Mouse (Mus musculus) midbrain, embryonic 13.5 days (tissue): ENCODE measurements around the gene Larp6. TPM values are rescaled to one million over a fixed set of nuclear protein-coding genes. Genes with fewer than 3 reads are reported as not detected.

Experiments used
- ATAC-seq: fragments of 200-750 bp; cut with Nextera tagmentation; 2 replicates; pipeline ENCODE4 v1.8.0; 2017; ENCODE audit warnings: mild to moderate bottlenecking, moderate TSS enrichment, moderate library complexity
- H3K27ac ChIP-seq: fragments of 300-500 bp; sonication (generic); 2 replicates; pipeline ENCODE4 v1.5.1; 2015; ENCODE audit warnings: inconsistent platforms, mild to moderate bottlenecking, moderate library complexity
- H3K27me3 ChIP-seq: fragments of 300-500 bp; sonication (generic); 2 replicates; pipeline ENCODE4 v1.6.1; 2015; ENCODE audit warnings: mild to moderate bottlenecking, inconsistent platforms
- H3K36me3 ChIP-seq: fragments of 300-500 bp; sonication (generic); 2 replicates; pipeline ENCODE4 v1.6.1; 2015; ENCODE audit warnings: mild to moderate bottlenecking, inconsistent platforms
- H3K4me1 ChIP-seq: fragments of 300-500 bp; sonication (generic); replicated peaks from 2 replicates; pipeline ENCODE4 v1.6.1; 2015; ENCODE audit warnings: inconsistent platforms
- H3K4me2 ChIP-seq: fragments of 300-500 bp; sonication (generic); replicated peaks from 2 replicates; pipeline ENCODE4 v1.6.1; 2015; ENCODE audit warnings: moderate library complexity, mild to moderate bottlenecking, inconsistent platforms
- H3K4me3 ChIP-seq: fragments of 300-500 bp; sonication (generic); replicated peaks from 2 replicates; pipeline ENCODE4 v1.5.1; 2015; ENCODE audit warnings: mild to moderate bottlenecking, inconsistent platforms
- H3K9ac ChIP-seq: fragments of 300-500 bp; sonication (generic); replicated peaks from 2 replicates; pipeline ENCODE4 v1.6.1; 2015; ENCODE audit warnings: mild to moderate bottlenecking, inconsistent platforms
- H3K9me3 ChIP-seq: fragments of 300-500 bp; sonication (generic); 2 replicates; pipeline ENCODE4 v1.6.1; 2016; ENCODE audit warnings: mild to moderate bottlenecking, inconsistent platforms
- WGBS: fragments of 180-500 bp; shearing (Covaris S2); methylation state at CpG from one replicate; pipeline ENCODE4 v1.1.7; 2015; 5-methylcytosine and 5-hydroxymethylcytosine counted together
- polyA plus RNA-seq: library from polyadenylated mRNA; unstranded; fragments of >200 nt; fragmentation: Nextera tagmentation; extraction: Ambion mirVana; gene quantifications from 2 replicates; pipeline ENCODE4 v1.2.1, GENCODE M21; 2015

Larp6 gene
- polyA plus RNA-seq, 1 experiment from 2014 or later, result 7.7 TPM

DNA sequence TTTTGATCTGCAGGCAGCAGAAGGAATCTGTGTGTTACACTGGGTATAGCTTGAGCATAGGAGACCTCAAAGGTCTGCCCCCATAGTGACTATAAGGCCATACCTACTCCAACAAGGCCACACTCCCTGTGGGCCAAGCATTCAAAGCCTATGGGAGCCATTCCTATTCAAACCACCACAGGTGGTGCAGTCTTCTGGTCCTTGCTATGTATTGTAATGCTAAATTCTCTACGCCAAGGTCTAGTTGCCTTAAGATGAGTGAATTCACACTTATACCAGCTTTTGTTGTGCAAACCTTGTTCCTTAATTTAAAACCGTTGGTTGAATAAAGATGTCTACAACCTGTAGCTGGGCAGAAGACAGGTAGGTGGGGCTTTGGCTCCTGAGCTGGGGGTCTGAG lies 35.4 kb downstream of the Larp6 start:
- WGBS, result 64% methylated on average over 2 of the region's 2 CpGs
- no peaks in the 10 kb centered on the region for H3K27me3 ChIP-seq

DNA sequence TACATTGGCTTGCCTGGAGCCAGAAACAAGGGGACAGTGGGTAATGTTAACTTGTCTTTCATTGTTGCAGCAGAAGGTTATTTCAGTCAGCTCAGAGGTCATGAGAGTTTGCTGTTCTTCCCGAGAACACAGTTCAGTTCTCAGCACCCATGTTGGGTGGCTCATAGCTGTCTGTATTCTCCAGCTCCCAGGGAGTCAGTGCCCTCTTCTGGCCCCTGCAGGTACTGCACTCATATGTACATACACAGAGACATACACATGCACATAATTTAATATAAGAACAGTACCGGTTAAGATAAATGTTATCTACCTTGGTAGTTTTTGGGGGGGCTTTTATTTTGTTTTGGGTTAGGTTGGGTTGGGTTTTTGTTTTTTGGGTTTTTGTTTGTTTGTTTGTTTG lies 36.3 kb downstream of the Larp6 start:
- no peak overlapping the region for H3K27ac ChIP-seq
- no peak overlapping the region for H3K4me3 ChIP-seq
- H3K4me1 ChIP-seq, result no peaks in the 10 kb centered on the region
- peaks cover 2% of the 10 kb centered on the region; the same call in 1 of the 2 replicates for H3K9me3 ChIP-seq
- H3K36me3 ChIP-seq, result no peaks in the 10 kb centered on the region
- no peak overlapping the region for H3K4me2 ChIP-seq
- no peaks in the 10 kb centered on the region for H3K27me3 ChIP-seq
- 84% methylated on average over 2 of the region's 2 CpGs for WGBS
- no peak overlapping the region for H3K9ac ChIP-seq
- ATAC-seq, result no peak

More for the DNA sequence above, 35.4 kb downstream of the Larp6 start:
- Histone ChIP-seq H3K36me3 (no peaks in the 10 kb centered on the region), H3K4me1 (no peaks in the 10 kb centered on the region), H3K9me3 (peaks cover 2% of the 10 kb centered on the region; the same call in 1 of the 2 replicates), H3K4me2 (no peak overlapping the region), H3K4me3 (no peak overlapping the region), H3K9ac (no peak overlapping the region), H3K27ac (no peak overlapping the region)
- ATAC-seq, result no peak

DNA sequence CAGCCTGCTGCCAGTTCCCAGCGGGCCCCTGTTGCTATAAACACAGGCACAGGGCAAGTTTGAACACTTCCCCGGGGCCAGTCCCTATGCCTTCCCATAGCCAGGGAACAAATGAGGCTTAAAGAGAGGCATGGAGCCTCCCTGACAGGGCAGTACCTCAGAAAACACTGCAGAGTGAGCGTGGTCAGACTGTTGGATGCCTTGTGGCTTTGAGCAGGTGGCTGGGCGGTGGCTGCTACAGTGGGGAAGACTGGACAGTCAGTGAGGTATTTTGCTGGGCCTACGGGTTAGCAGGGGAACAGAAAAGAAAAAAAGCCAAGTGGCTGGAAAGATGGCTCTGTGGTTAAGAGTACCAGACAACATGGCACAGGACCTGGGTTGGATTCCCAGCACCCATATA lies 38.3 kb downstream of the Larp6 start:
- ATAC-seq, result no peak
- WGBS, result 87% methylated on average over 5 of the region's 5 CpGs
- H3K4me3 ChIP-seq, result no peak overlapping the region
- H3K4me2 ChIP-seq, result no peak overlapping the region
- H3K27ac ChIP-seq, result no peak overlapping the region
- H3K4me1 ChIP-seq, result no peaks in the 10 kb centered on the region
- H3K9me3 ChIP-seq, result peaks cover 2% of the 10 kb centered on the region; the same call in 1 of the 2 replicates
- no peaks in the 10 kb centered on the region for H3K27me3 ChIP-seq
- H3K36me3 ChIP-seq, result no peaks in the 10 kb centered on the region
- no peak overlapping the region for H3K9ac ChIP-seq

DNA sequence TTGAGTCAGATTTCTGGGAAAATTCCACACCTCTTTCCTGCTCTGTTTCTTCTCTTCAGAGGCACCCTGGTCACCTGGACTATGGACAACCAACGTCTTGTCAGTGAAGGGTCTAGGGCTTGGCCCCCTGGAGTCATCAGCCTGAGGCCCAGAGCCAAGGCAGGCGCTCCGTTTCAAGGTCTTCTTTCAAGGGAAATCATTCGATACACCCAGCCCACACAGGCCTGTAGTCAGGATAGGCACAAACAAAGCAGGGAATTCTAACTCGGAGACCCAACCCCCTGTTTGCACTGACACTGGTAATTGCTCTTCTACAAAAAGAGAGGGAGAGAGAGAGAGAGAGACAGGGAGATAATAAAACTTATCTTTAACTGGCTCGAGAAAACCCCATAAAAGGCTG lies 39.2 kb downstream of the Larp6 start:
- H3K36me3 ChIP-seq, result no peaks in the 10 kb centered on the region
- 76% methylated on average over 6 of the region's 6 CpGs for WGBS

DNA sequence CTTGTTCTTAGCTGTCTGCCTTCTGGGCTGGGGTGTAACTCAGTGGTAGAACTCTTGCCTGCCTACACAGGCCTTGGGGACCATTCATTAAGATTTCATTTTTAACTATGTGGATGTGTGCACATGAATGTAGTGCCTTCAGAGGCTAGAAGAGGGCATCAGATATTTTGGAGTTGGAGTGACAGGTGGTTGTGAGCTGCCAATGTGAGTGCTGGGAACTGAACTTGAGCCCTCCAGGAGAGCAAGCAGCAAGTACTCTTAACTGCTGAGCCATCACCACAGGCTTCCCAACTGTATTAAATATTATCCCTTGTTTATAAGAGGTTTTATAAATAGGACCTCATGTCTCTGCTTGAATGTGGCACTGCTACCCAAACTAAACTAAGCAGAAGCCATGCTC lies 39.8 kb downstream of the Larp6 start:
- Histone ChIP-seq H3K27ac (no peak overlapping the region), H3K9ac (no peak overlapping the region), H3K4me1 (no peaks in the 10 kb centered on the region), H3K27me3 (no peaks in the 10 kb centered on the region), H3K9me3 (peaks cover 2% of the 10 kb centered on the region; the same call in 1 of the 2 replicates), H3K36me3 (no peaks in the 10 kb centered on the region), H3K4me3 (no peak overlapping the region), H3K4me2 (no peak overlapping the region)
- ATAC-seq, result no peak

More for the DNA sequence above, 39.2 kb downstream of the Larp6 start:
- Histone ChIP-seq H3K9me3 (peaks cover 2% of the 10 kb centered on the region; the same call in 1 of the 2 replicates), H3K27ac (no peak overlapping the region), H3K4me1 (no peaks in the 10 kb centered on the region), H3K27me3 (no peaks in the 10 kb centered on the region), H3K4me2 (no peak overlapping the region), H3K9ac (no peak overlapping the region), H3K4me3 (no peak overlapping the region)
- ATAC-seq, result no peak

DNA sequence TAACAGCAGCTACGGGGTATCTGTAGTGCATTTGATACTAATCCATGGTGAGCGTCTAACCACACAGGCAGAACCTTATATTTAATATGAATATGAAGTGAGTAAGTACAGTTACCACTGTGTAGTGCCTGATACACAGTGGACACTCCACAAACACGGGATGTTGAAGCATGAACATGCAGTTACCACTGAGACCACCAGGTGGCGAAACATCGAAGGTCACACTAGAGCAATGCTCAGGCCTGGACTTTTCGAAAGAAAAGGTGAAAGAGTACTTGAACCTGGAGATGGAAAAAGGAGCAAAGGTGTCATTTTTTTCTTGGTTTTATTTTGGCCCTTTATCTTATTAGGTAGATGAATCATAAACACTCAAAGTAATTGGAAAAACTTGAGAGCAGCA lies 43.5 kb downstream of the Larp6 start:
- no peaks in the 10 kb centered on the region for H3K4me1 ChIP-seq
- no peak overlapping the region for H3K4me3 ChIP-seq
- H3K9me3 ChIP-seq, result no peaks in the 10 kb centered on the region
- no peak overlapping the region for H3K27ac ChIP-seq
- no peak overlapping the region for H3K4me2 ChIP-seq
- H3K27me3 ChIP-seq, result no peaks in the 10 kb centered on the region
- H3K9ac ChIP-seq, result no peak overlapping the region
- WGBS, result 38% methylated on average over 6 of the region's 6 CpGs
- H3K36me3 ChIP-seq, result no peaks in the 10 kb centered on the region
- ATAC-seq, result 0 out of 2 replicates have a peak, but pooled peaks have one; percentile 45

DNA sequence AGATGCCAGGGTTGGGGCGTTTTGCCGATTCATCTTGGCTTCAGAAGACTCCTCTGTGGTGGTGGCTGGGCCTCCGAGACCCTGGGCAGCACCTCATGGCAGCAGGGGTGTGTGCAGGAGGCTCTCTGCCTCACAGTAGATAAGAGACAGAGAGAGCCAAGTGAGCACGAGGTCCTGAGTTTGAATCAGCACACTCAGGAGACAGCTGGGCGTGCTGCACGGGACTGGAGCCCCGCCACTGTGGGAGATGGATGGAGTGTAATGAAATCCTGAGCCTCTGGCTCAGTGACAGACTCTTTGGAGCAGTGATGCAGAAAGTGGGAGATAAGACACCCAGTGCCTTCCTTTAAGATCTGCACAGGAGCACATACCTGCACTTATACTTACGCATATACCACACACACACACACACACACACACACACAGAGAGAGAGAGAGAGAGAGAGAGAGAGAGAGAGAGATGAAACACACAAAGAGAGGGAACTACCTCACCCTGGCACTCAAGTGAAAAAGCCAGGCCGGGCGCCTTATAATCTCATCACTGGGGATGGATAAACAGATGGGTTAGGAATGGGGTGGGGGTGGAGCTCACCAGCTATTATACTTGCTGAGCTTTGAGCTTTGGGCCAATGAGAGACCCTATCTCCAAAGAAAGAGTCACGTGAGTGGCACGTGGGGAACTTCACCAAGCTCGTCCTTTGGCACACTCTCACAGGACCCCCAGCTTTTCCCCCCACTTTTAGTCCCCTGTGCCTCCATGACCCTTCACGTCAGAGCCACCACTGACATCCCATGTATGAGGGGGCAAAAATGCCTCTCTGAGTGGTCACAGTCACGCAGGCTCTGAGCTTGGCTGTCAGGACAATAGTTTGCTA lies 44.3 kb downstream of the Larp6 start:
- ATAC-seq, result no peak
- Histone ChIP-seq H3K9ac (no peak overlapping the region), H3K4me3 (no peak overlapping the region), H3K4me1 (no peaks in the 10 kb centered on the region), H3K27me3 (no peaks in the 10 kb centered on the region), H3K27ac (no peak overlapping the region), H3K4me2 (no peak overlapping the region), H3K9me3 (no peaks in the 10 kb centered on the region), H3K36me3 (no peaks in the 10 kb centered on the region)
- 77% methylated on average over 15 of the region's 15 CpGs for WGBS

DNA sequence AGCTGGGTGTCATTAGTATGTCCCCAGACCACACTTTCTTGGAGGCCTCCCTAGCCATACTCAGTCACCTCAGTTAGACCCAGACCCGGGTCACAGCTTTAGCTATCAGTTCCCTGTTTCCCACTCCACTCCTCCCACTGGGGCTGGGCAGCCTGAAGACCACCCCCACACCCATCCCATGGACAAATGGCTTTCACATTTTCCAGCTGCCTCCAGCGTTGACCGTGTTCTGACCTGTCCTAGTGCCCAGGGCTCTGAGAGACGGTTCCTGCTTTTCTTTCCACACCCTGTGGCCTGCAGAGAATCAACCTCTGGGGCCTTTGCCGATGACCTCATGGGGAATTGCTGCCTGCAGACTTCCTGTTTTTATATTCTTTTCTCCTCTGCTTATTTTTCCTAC lies 45.0 kb downstream of the Larp6 start:
- H3K27me3 ChIP-seq, result no peaks in the 10 kb centered on the region
- H3K36me3 ChIP-seq, result no peaks in the 10 kb centered on the region
- no peak for ATAC-seq
- 73% methylated on average over 5 of the region's 5 CpGs for WGBS
- no peak overlapping the region for H3K4me3 ChIP-seq
- H3K9ac ChIP-seq, result no peak overlapping the region
- no peak overlapping the region for H3K4me2 ChIP-seq
- H3K9me3 ChIP-seq, result no peaks in the 10 kb centered on the region
- no peaks in the 10 kb centered on the region for H3K4me1 ChIP-seq
- no peak overlapping the region for H3K27ac ChIP-seq

DNA sequence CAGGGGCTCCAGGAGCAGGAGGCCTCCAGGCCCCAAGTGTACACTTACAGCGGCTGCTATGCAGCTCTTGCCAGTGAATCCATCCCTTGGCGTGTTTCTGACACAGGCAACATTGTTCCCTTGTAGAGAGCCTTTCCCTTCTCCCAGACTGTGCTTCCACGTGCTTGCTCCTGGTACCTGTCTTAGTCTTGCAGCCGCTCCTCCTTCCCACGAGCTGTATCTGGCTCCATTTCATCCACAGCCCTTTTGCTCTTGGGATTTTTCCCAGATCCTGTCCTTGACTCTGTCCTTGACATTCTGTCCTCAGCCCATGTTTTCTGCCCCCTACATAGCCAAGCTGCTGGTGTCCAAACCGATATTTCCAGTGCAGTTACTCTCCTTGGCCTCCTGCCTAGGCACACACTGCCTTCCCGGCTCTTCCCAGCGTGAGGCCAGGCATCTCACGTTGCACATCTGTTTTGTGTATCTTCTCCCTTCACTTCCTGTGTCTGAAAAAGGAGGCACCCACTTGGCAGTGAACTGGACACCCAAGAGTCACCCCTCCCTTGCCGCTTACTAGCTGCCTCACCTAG lies 46.7 kb downstream of the Larp6 start:
- ATAC-seq, result no peak
- Histone ChIP-seq H3K9me3 (no peaks in the 10 kb centered on the region), H3K4me2 (no peak overlapping the region), H3K4me3 (no peak overlapping the region), H3K9ac (no peak overlapping the region), H3K27me3 (no peaks in the 10 kb centered on the region), H3K36me3 (no peaks in the 10 kb centered on the region), H3K4me1 (no peaks in the 10 kb centered on the region), H3K27ac (no peak overlapping the region)
- WGBS, result 79% methylated on average over 10 of the region's 10 CpGs

DNA sequence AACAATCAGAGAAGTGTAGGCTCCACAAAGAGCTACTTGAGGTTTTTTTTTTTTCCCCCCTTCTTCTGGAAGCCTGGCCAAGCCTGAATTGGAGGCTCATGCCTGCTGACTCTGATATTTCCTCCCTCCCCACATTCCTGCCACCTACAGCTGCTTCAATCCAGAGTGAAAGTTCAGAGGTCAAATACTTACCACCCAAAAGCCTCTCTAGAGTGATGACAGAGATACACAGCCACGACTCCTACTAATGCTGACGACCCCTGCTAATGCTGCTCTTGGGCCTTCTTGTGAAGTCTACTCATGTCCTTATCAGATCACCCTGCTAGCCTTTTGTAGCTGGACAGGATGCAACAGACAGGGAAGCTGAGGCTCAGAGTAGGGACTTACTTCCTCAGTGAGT lies 52.4 kb downstream of the Larp6 start:
- H3K36me3 ChIP-seq, result no peaks in the 10 kb centered on the region
- 51% methylated on average over 2 of the region's 2 CpGs for WGBS
- H3K4me3 ChIP-seq, result no peak overlapping the region
- no peak overlapping the region for H3K4me2 ChIP-seq
- H3K4me1 ChIP-seq, result no peaks in the 10 kb centered on the region
- no peaks in the 10 kb centered on the region for H3K9me3 ChIP-seq
- no peak overlapping the region for H3K9ac ChIP-seq
- no peaks in the 10 kb centered on the region for H3K27me3 ChIP-seq
- no peak overlapping the region for H3K27ac ChIP-seq
- ATAC-seq, result no peak

DNA sequence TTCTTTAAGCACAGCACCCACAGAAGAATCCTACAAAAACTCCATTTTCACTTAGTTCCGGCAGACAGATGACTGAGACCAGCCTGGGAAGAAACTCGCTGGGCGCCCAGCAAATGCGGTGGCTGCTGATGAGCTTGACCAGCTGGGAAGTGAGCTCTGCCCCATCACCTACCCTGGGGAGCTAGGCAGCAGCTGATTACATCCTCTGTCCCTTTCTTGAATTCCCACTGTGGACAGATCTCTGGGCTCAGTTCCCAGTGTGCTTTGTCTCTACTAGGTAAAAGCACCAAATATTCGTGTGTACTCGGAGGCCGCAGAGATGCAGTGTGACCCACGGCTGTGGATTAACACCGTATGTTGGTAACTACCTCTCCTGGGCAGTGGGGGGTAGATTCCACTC lies 55.6 kb downstream of the Larp6 start:
- Histone ChIP-seq H3K4me3 (no peak overlapping the region), H3K27me3 (no peaks in the 10 kb centered on the region), H3K4me2 (no peak overlapping the region), H3K9ac (no peak overlapping the region), H3K27ac (no peak overlapping the region), H3K9me3 (no peaks in the 10 kb centered on the region), H3K4me1 (no peaks in the 10 kb centered on the region), H3K36me3 (no peaks in the 10 kb centered on the region)
- 80% methylated on average over 9 of the region's 9 CpGs for WGBS
- no peak for ATAC-seq

DNA sequence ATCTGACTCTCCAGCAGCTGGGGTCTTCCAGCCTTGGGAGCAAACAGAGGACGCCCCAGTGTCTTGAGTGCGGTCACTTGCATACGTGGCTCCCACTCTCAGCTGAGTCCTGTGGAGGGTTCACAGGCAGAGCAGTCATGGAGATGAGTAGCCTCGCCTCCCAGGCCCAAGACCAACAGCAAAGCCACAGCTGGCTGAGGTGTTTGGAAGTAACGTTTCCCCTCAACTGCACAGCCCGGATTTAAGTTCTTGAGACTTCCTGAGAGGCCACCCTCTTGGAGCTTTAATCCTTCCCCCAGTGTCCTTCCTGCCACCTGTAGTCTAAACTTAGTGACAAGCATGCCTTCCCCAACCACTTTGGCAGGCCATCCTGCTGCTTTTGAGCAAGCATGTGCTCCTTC lies 56.9 kb downstream of the Larp6 start:
- H3K4me3 ChIP-seq, result no peak overlapping the region
- H3K36me3 ChIP-seq, result no peaks in the 10 kb centered on the region
- no peak for ATAC-seq
- WGBS, result 80% methylated on average over 6 of the region's 6 CpGs
- H3K9ac ChIP-seq, result no peak overlapping the region
- H3K27me3 ChIP-seq, result no peaks in the 10 kb centered on the region
- no peak overlapping the region for H3K4me2 ChIP-seq
- H3K27ac ChIP-seq, result no peak overlapping the region
- no peaks in the 10 kb centered on the region for H3K9me3 ChIP-seq
- no peaks in the 10 kb centered on the region for H3K4me1 ChIP-seq
